Mouse (Mus musculus) brain, embryonic 14.5 days (tissue): ENCODE measurements around the gene Zyx. TPM values are rescaled to one million over a fixed set of nuclear protein-coding genes. Genes with fewer than 3 reads are reported as not detected.

Experiments used
- DNase-seq: peaks from one replicate; pipeline ENCODE4 v3.0.0-alpha.2; 2011; ENCODE audit warnings: low read depth
- CTCF ChIP-seq: fragments of 200-500 bp; IDR thresholded peaks from 2 replicates; pipeline ENCODE4 v1.5.1; 2012; ENCODE audit warnings: inconsistent platforms, mild to moderate bottlenecking, moderate library complexity, borderline replicate concordance; ENCODE audit not compliant: insufficient read depth, insufficient read length; ENCODE audit errors: extremely low read depth
- POLR2A ChIP-seq: fragments of 200-500 bp; IDR thresholded peaks from 2 replicates; pipeline ENCODE4 v1.6.1; 2012; ENCODE audit warnings: mild to moderate bottlenecking, inconsistent platforms, borderline replicate concordance; ENCODE audit not compliant: poor library complexity, insufficient read depth, insufficient read length, severe bottlenecking; ENCODE audit errors: extremely low read depth
- polyA plus RNA-seq: library from polyadenylated mRNA; depleted of rRNA; stranded (reverse); fragments of >200 nt; gene quantifications from 2 replicates; pipeline ENCODE4 v1.2.3, GENCODE M21; 2012

The Zyx gene
- polyA plus RNA-seq, 1 experiment: 76.3 TPM

DNA sequence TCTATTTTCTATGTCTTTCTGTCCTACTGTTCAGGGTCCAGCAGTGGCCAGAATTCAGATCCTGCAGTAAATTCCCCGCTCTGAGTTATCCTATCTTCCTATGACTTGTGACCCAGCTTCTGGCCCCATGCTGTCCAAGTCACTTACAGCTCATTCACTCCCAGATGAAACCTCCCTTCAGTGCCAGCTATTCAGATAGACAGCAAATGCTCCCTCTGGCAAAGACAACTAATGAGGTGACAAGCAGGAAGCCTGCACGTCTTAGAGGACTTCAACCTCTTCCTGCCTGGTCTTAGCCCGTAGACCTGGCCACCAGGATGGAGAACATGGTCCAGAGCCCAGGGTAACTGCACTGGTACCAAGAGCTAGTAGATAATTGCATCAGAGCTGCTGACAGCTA lies 13.5 kb downstream of the Zyx start:
- TF ChIP-seq POLR2A (no peak), CTCF (no peak)
- DNase-seq: no peak

DNA sequence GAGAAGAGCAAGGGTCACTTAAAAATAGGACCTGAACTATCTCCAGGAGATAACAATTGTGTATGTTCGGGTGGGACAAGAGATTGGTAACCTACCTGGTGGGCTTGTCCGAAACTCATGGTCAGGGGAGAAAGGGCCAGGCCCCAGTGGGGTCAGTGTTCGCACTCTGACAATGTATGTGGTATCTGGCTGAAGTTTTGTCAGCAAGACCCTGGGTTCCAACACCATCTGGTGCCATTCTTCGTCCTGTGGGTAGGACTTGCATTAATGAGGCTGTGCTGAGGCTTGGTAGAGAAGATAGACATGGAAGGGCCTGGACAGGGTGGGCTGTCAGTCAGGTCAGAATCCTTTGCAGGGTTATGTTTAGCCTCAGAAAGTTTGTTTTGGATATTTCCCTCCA lies 14.6 kb downstream of the Zyx start:
- TF ChIP-seq CTCF (no peak), POLR2A (no peak)
- DNase-seq: no peak

DNA sequence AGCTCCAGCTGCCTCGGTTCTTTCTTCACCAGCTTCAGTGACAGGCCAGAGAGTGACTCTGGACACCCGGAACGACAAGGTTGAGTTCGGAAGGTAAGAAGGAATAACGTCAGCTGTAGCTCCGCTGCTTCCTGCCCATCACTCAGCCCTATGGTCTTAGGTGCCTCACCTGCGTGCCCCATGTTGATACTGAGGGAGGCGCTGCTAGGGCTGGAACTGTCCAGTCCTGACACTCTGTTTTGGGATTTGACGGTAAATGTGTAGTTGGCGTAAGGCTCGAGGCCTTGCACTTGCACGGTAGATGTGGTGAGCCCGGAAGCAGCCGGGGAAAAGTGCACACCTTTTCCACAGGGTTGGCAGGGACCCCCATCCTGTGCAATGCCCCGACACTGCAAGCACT lies 15.2 kb downstream of the Zyx start:
- TF ChIP-seq POLR2A (no peak), CTCF (no peak)
- no peak for DNase-seq

DNA sequence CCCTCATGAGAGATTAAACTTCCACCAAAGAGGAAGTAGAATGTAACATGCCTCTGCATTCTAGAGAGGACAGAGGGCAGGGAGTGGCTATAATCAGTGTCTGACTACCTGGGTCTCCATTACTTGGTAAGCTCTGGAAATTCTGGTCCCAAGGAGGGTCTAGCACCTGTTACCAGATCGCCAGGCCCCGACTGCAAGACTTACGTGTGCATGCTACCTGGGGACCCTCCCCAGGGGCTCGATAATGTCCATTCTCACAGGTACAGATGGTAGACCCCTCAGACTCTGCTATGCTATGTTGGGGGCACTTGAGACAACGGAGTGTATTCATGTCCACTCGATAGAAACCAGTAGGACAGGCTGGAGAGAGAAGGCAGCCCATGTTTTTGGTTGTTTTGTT lies 15.8 kb downstream of the Zyx start:
- no peak for DNase-seq
- TF ChIP-seq CTCF (no peak), POLR2A (no peak)

DNA sequence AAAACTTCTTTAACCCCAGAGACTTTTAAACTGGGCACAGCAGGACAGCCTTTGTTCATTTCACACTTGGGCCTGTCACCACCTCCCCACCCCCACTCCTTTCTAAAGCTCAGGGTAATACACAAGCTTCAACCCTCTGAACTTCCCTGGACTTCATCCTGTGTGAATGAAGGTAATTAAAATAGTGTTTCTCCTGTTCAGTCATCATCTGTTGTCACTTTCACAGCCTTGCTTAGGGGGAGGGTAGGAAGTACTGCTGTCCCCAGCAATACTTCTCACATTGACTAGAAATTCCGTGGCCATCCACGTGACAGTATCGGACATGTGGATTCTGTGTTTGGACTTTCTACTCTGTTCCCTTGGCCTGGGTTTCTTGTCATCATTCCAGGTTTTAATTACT lies 20.4 kb downstream of the Zyx start:
- TF ChIP-seq POLR2A (no peak), CTCF (no peak)
- peak; percentile 57 for DNase-seq

DNA sequence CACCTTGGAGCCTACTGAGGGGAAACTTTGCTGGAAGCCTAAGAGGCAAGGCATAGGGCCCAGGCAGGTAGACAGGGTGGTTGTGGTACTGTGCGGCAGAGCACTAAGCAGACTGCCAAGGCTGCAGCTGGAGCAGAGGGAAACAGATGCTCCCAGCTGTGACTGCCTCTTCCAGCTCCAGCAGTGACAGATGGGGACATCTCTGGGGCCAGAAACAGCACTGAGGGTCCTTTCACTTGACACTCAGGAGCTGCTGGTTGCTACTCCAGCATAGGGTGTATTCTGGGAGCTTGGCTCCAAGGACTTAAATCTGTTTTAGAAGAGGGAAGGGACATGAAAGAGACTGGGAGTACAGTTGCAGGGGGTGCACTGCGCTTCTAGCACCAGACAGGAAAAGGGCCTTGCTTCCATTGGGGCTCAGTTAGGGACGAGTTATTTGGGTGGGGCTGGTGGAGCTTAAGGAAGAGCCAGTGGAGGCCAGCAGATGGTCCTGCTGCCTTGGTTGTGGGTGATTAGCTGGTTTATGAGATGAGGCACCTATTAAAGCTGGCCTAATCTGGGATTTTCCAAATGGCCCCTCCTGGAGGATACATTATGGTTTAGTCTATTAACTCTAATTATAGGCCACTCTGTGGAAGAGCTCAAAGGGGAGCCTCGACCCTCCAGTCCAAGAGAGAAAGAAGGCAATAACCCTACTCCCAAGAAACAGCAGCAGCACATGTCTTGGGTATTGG lies 21.4 kb downstream of the Zyx start:
- TF ChIP-seq POLR2A: no peak
- TF ChIP-seq CTCF: no peak
- DNase-seq: no peak

DNA sequence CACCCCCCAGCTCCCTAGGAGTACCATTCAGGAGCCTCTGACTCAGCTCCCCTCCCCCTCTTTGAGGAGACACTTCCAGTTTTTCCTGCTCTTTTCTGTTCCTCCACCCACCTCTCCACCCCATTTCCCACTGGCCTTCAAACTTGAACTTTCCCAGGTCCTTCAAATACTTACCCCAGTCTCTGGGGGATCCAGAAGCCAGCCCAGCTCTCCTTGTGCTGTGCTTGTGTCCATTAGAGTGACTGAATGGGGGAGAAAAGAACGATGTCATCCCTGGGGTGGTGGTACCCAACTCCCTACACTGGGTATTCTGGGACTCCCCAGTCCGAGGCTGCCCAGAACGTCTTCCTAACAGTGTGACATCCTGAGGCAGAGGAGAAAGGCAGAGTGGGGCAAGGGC lies 22.6 kb downstream of the Zyx start:
- no peak for TF ChIP-seq POLR2A
- TF ChIP-seq CTCF: no peak

DNA sequence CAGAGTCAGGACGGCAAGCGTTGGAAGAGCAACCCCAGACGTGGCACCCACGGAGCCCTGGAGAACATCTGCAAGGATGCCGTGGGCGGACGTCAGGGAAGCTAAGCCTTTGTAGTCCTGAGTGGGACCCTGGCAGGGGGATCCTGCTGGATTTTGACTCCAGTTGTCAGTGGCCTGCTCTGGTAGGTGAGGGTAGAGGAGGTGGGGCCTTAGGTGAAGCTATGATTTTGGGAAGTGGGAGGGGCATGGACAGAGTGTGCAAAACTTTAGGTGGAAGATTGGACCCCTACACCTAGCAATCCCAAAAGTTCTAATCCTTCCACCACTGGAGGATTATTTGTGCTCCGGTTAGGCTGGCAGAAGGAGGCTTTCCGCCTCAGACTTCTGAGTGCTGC lies 23.0 kb downstream of the Zyx start:
- DNase-seq: no peak
- TF ChIP-seq CTCF (no peak), POLR2A (no peak)

More for the DNA sequence above, 22.6 kb downstream of the Zyx start:
- no peak for DNase-seq

DNA sequence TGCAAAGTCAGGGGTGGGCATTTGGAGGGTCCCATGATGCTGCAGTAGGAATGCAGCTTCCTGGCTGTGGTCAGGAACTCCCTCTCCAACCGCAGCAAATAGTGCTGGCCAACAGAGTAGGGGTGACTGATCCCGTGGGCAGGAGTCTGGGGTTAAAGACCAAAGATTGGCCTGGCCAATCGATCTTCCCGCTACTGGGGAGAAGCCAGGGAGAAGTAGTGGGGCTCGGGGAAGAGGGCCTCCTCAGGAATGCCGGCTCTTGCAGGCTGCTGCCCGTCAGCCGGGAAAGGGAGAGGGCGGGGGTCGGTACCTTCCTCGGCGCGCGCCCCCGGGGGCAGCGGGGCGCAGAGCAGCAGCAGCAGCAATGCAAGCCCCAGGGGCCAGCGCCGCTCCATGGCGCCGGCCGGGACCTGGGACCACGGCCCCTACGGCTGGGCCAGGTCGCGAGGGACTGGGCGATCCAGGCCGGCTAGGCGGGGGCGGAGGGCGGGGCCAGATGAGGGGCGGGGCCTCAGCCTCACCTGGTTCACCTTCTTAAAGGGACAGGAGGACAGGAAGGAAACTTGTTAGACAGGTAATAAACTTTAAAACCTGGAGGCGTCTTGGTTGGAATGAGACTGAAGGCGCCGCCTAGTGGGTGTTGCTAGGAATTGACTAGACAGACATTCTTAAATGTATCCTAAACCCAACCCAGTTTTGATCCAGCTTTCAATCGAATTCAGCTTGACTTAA lies 23.6 kb downstream of the Zyx start, which contains the start of gene Epha1:
Gene Epha1, minus strand, starts transcription at position 453 of the 732 bp plus-strand sequence.
- DNase-seq: peak; percentile 83
- TF ChIP-seq POLR2A (no peak), CTCF (peak; percentile 61; the same call in 1 of the 2 replicates)

DNA sequence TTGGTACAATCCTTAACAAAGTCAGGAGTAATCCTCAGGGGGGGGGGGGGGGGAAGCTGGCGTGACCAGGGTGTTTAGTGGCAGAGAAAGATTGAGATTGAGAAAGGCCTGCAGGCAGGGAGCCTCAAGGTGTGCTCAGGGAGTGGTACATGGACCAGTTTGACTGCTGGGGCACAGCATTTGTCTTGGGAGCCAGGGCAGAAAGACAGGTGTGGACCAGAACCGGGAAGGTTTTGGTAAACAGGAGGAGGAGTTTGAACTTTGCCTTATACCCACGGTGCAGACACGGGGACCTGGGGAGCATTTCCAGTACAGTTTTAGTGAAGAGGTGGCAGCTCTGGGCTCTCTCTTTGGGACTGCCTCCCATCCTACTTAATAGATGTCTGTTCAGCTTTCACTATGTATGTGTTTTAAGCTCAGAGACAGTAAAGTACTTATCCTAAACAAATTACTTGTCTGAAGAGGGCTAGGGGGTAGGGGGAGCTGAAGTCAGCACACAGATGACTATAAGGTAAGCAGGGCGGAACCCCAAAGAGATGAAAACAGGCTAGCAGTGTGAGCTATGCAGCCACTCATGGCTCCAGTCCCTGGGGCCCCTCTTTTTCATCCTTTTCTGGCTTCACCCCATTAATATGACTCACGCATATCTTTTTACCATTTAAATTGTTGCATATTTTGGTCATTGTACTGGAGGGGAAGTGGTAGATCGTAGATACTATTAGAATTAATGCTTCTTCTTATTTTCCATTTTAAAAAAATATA lies 24.4 kb downstream of the Zyx start:
- TF ChIP-seq CTCF (no peak), POLR2A (no peak)
- DNase-seq: no peak

DNA sequence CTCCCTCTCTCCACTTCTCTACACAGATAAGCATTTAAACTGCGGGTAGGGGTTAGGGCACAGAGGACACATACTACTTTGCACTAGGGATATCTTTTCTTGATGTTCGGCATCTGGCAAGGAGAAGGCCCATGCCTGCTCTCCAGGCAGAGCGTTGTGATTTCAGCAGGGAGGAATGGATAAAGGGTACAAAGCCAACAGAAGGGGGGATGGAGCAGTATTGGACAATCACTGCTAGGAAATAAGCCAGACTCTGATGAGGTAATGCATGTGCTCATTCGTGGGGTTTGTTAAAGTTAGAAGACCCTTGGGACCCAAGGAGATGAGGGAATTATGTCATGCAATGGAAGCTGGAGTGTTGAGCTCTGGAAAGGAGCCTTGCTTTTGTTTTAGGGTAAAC lies 25.3 kb downstream of the Zyx start:
- no peak for DNase-seq
- TF ChIP-seq POLR2A: no peak
- no peak for TF ChIP-seq CTCF
